Mouse (Mus musculus) intestine, embryonic 14.5 days (tissue): ENCODE data around the gene Drc3. TPM values are rescaled to one million over a fixed set of nuclear protein-coding genes. Genes with fewer than 3 reads are reported as not detected.

Experiments used
- ATAC-seq: fragments of 200-750 bp; cut with Nextera tagmentation; replicated peaks from 2 replicates; pipeline ENCODE4 v1.8.0; 2017; ENCODE audit warnings: low read depth, moderate number of reproducible peaks, moderate TSS enrichment, moderate library complexity; ENCODE audit not compliant: low FRiP score, low TSS enrichment
- DNase-seq: peaks from one replicate; pipeline ENCODE4 v3.0.0-alpha.2; 2018; ENCODE audit warnings: low spot score
- H3K27ac ChIP-seq: fragments of 300-500 bp; sonication (generic); 2 replicates; pipeline ENCODE4 v1.5.1; 2014; ENCODE audit warnings: low read depth, mild to moderate bottlenecking, control low read depth
- H3K27me3 ChIP-seq: fragments of 300-500 bp; sonication (generic); replicated peaks from 2 replicates; pipeline ENCODE4 v1.6.1; 2014; ENCODE audit warnings: low read length, control low read depth; ENCODE audit not compliant: control insufficient read depth, insufficient read depth
- H3K36me3 ChIP-seq: fragments of 300-500 bp; sonication (generic); 2 replicates; pipeline ENCODE4 v1.6.1; 2014; ENCODE audit warnings: low read length, control low read depth; ENCODE audit not compliant: control insufficient read depth, insufficient read depth
- H3K4me1 ChIP-seq: fragments of 300-500 bp; sonication (generic); replicated peaks from 2 replicates; pipeline ENCODE4 v1.6.1; 2014; ENCODE audit warnings: low read length, control low read depth, mixed read lengths; ENCODE audit not compliant: control insufficient read depth, insufficient read depth
- H3K4me2 ChIP-seq: fragments of 300-500 bp; sonication (generic); 2 replicates; pipeline ENCODE4 v1.6.1; 2014; ENCODE audit warnings: low read length
- H3K4me3 ChIP-seq: fragments of 300-500 bp; sonication (generic); 2 replicates; pipeline ENCODE4 v1.5.1; 2014; ENCODE audit warnings: low read depth, low read length, control low read depth, mixed read lengths
- H3K9ac ChIP-seq: fragments of 300-500 bp; sonication (generic); 2 replicates; pipeline ENCODE4 v1.6.1; 2014; ENCODE audit warnings: mild to moderate bottlenecking, low read length
- H3K9me3 ChIP-seq: fragments of 300-500 bp; sonication (generic); 2 replicates; pipeline ENCODE4 v1.6.1; 2016; ENCODE audit warnings: low read length, control low read depth; ENCODE audit not compliant: control insufficient read depth
- WGBS: fragments of 180-500 bp; shearing (Covaris S2); extraction: QIAGEN DNeasy Blood & Tissue Kit; methylation state at CpG from one replicate; pipeline ENCODE4 v1.1.7; 2014; 5-methylcytosine and 5-hydroxymethylcytosine counted together
- polyA plus RNA-seq: library from polyadenylated mRNA; unstranded; fragments of >200 nt; fragmentation: Nextera tagmentation; extraction: Ambion mirVana; gene quantifications from 2 replicates; pipeline ENCODE4 v1.2.1, GENCODE M21; 2014

Gene Drc3
- polyA plus RNA-seq, 1 experiment from 2014 or later, result 1.6 TPM

GRCm38 (mm10) chr11:60351388-60351787 lies 1.7 kb upstream of the Drc3 start:
- Histone ChIP-seq H3K4me3 (peak overlapping the region; percentile 71), H3K27me3 (no peaks in the 10 kb centered on the region), H3K27ac (no peak overlapping the region), H3K9me3 (no peaks in the 10 kb centered on the region), H3K4me1 (peaks cover 9% of the 10 kb centered on the region), H3K4me2 (peak overlapping the region; percentile 92), H3K9ac (no peak overlapping the region; the same call in 1 of the 2 replicates), H3K36me3 (no peaks in the 10 kb centered on the region)
- ATAC-seq (no peak), DNase-seq (no peak)
- 71% methylated on average over 2 of the region's 2 CpGs for WGBS

- Histone ChIP-seq H3K27ac (peak overlapping the region; percentile 69), H3K36me3 (no peaks in the 10 kb centered on the region), H3K4me3 (peak overlapping the region; percentile 71), H3K4me1 (peaks cover 6% of the 10 kb centered on the region), H3K9ac (peak overlapping the region; percentile 76), H3K27me3 (no peaks in the 10 kb centered on the region), H3K9me3 (no peaks in the 10 kb centered on the region), H3K4me2 (peak overlapping the region; percentile 92)
- no peak for ATAC-seq
- peak; percentile 59 for DNase-seq
- WGBS, result 23% methylated on average over 11 of the region's 11 CpGs
Measured at GRCm38 (mm10) chr11:60351925-60352371, 1.2 kb upstream of the Drc3 start.

DNA sequence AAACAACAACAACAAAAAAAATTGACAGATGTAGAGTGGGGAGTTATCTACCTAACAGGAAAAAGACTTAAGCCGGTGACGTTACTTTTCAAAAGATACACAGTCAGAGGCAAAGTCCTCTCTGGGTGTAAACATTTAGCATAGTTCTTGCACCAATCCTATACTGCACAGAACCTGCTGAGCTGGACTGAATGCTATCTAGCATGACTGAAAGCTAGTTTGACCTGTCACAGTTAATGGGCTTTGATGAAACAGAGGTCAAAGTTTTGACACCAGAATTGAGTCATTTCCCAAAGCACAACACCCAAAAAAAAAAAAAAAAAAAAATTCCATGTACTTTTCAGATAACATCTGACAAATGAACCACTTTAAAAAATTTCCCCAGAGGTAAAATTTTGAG lies 2.8 kb downstream of the Drc3 start:
- WGBS, result 75% methylated on average over 2 of the region's 2 CpGs
- Histone ChIP-seq H3K9me3 (no peaks in the 10 kb centered on the region), H3K9ac (no peak overlapping the region), H3K27me3 (no peaks in the 10 kb centered on the region), H3K27ac (no peak overlapping the region), H3K36me3 (no peaks in the 10 kb centered on the region), H3K4me3 (no peak overlapping the region), H3K4me1 (peaks cover 12% of the 10 kb centered on the region; the same call in 1 of the 2 replicates), H3K4me2 (no peak overlapping the region)
- ATAC-seq (no peak), DNase-seq (no peak)

DNA sequence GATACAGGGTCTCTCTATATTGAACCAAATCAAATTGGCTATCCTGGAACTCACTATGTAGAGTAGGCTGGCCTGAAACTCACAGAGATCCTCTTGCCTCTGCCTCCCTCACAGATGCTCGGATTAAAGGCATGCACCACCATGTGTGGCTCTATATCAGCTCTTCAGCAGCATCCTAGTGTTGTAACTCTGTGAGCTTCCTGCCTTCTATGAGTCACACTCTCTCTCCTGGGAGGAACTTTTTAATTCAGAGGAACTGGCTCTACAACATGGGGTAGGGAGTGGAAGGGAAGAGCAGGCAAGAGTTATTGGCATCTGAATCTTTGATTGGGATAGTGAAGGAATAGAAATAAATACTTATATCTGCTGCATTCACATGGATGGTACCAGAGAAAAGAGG lies 4.0 kb downstream of the Drc3 start:
- 52% methylated on average over 1 of the region's 1 CpGs for WGBS
- H3K4me3 ChIP-seq, result no peak overlapping the region
- DNase-seq, result no peak
- H3K4me2 ChIP-seq, result no peak overlapping the region
- ATAC-seq, result no peak
- H3K9ac ChIP-seq, result no peak overlapping the region
- no peaks in the 10 kb centered on the region for H3K36me3 ChIP-seq
- no peaks in the 10 kb centered on the region for H3K9me3 ChIP-seq
- H3K27ac ChIP-seq, result no peak overlapping the region
- peaks cover 7% of the 10 kb centered on the region; the same call in 1 of the 2 replicates for H3K4me1 ChIP-seq
- no peaks in the 10 kb centered on the region for H3K27me3 ChIP-seq

DNA sequence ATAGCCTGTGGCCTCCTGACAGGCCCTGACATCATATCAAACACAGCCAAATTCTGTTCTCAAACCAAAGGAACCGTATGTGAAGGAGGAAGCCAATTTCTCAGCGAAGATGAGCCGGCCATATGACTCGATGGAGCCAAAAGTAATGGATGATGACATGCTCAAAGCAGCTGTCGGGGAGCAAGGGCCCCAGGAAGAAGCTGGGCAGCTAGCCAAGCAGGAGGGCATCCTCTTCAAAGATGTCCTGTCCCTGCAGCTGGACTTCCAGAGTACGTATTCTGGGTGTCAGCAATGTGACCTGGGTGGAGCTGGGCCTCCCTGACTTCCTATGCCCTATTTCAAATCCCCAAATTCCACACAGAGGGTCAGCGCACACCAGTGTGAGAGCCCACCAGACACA lies 5.4 kb downstream of the Drc3 start:
- H3K9me3 ChIP-seq, result no peaks in the 10 kb centered on the region
- DNase-seq (no peak), ATAC-seq (no peak)
- H3K27me3 ChIP-seq, result no peaks in the 10 kb centered on the region
- no peak overlapping the region for H3K4me3 ChIP-seq
- no peak overlapping the region for H3K9ac ChIP-seq
- 48% methylated on average over 7 of the region's 7 CpGs for WGBS
- H3K4me1 ChIP-seq, result 0 out of 2 replicates have a peak, but pooled peaks cover 6% of the 10 kb centered on the region
- no peaks in the 10 kb centered on the region for H3K36me3 ChIP-seq
- H3K27ac ChIP-seq, result no peak overlapping the region
- H3K4me2 ChIP-seq, result no peak overlapping the region

GRCm38 (mm10) chr11:60359138-60359537 lies 6.0 kb downstream of the Drc3 start:
- 58% methylated on average over 5 of the region's 5 CpGs for WGBS
- no peaks in the 10 kb centered on the region for H3K36me3 ChIP-seq
- no peak overlapping the region for H3K9ac ChIP-seq
- no peaks in the 10 kb centered on the region for H3K27me3 ChIP-seq
- no peak for ATAC-seq
- DNase-seq, result no peak
- 0 out of 2 replicates have a peak, but pooled peaks cover 6% of the 10 kb centered on the region for H3K4me1 ChIP-seq
- H3K27ac ChIP-seq, result no peak overlapping the region
- no peaks in the 10 kb centered on the region for H3K9me3 ChIP-seq
- H3K4me2 ChIP-seq, result no peak overlapping the region
- H3K4me3 ChIP-seq, result no peak overlapping the region

GRCm38 (mm10) chr11:60359936-60360335 lies 6.8 kb downstream of the Drc3 start:
- H3K9ac ChIP-seq, result no peak overlapping the region
- ATAC-seq (no peak), DNase-seq (no peak)
- H3K9me3 ChIP-seq, result no peaks in the 10 kb centered on the region
- H3K27ac ChIP-seq, result no peak overlapping the region
- H3K36me3 ChIP-seq, result no peaks in the 10 kb centered on the region
- H3K27me3 ChIP-seq, result no peaks in the 10 kb centered on the region
- H3K4me1 ChIP-seq, result 0 out of 2 replicates have a peak, but pooled peaks cover 6% of the 10 kb centered on the region
- no peak overlapping the region for H3K4me3 ChIP-seq
- 75% methylated on average over 1 of the region's 1 CpGs for WGBS
- H3K4me2 ChIP-seq, result no peak overlapping the region

- no peak overlapping the region for H3K4me3 ChIP-seq
- DNase-seq (no peak), ATAC-seq (no peak)
- H3K36me3 ChIP-seq, result no peaks in the 10 kb centered on the region
- WGBS, result 76% methylated on average over 5 of the region's 5 CpGs
- no peaks in the 10 kb centered on the region for H3K9me3 ChIP-seq
- H3K27me3 ChIP-seq, result no peaks in the 10 kb centered on the region
- 0 out of 2 replicates have a peak, but pooled peaks cover 6% of the 10 kb centered on the region for H3K4me1 ChIP-seq
- no peak overlapping the region for H3K9ac ChIP-seq
- H3K4me2 ChIP-seq, result no peak overlapping the region
- no peak overlapping the region for H3K27ac ChIP-seq
Measured at GRCm38 (mm10) chr11:60360631-60361201, 7.6 kb downstream of the Drc3 start.
